Mouse (Mus musculus): ENCODE data around the gene Vps26c.

The Vps26c gene

DNA sequence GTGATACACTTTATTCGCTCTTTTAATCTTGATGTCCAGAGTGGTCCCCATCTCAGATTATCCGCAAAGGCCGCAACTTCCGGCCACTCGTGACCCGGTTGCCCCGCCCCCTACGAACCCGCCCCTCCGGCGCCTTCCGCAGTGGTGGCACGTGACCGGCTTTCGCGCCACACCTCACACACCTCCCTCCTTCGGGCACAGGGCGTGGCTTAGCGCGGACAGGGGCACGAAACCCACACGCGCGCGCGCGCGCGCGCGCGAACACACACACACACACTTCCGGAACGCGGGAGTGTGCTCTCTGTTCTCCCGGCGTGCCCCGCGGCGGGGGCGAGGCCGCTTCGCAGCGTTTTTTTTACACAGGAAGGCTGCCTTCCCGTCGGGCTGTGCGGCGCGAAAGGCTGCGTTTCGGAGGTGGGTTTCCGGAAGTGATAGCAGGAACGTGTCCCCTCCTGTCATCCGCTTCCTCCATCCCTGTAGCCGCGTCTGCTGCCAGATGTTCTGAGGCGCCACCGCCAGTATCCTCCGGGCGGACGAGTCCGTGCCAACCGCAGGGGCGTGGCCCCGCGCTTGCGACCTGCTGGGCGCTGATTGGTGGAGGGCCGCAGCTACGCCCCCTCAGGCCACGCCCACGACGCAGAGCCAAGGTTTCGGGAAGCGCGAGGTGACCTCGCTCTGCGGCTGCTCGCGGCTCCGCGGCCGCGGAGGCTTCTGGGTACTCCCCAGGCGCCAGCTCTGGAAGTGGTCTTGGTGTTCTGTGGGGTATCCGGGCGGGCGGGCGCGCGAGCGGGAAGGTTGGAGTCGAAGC is at the start of gene Vps26c:
Gene Vps26c, minus strand, starts transcription at position 487 of the 808 bp plus-strand sequence.
- DNase-seq (ENCODE audit: low spot score) = peak; percentile 95

DNA sequence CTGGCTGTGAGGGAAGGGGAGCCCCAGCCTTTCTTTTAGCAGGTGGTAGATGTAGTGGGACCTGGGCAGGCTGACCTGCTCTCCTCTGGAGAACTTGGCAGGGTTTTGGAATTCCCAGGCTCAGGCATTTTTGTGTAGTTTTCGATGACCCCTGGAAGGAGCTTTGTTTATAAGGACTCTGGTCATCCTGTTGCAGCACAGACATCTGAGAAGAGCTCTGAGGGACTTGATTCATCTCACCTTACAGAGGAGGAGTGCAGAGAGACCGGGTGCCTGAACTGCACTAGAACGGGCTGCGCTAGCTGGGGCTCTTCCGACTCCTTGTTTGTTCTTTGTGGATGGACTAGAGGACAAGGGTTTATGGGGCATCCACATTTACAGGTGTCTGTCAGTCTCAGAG is 49.1 kb upstream of the Vps26c start:
- DNase-seq (ENCODE audit: low spot score) = no peak

DNA sequence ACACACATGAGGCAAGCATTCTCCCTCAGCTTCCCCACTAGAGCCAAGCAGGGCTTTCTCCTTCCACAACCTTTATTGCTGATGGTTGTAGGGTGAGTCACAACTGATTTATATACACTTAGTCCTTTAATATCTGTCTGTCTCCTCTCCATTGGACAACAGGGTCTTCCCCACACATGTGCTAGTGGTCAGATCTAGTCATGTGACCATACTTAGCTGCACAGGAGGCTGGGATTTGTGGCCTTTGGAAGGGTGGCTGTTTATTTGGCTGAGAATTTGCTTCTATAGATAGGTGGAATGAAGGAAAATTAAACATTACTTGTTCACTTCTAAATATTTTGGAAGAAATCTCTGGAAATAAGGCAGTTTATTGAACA is 48.1 kb upstream of the Vps26c start:
- DNase-seq (ENCODE audit: low spot score) = no peak

DNA sequence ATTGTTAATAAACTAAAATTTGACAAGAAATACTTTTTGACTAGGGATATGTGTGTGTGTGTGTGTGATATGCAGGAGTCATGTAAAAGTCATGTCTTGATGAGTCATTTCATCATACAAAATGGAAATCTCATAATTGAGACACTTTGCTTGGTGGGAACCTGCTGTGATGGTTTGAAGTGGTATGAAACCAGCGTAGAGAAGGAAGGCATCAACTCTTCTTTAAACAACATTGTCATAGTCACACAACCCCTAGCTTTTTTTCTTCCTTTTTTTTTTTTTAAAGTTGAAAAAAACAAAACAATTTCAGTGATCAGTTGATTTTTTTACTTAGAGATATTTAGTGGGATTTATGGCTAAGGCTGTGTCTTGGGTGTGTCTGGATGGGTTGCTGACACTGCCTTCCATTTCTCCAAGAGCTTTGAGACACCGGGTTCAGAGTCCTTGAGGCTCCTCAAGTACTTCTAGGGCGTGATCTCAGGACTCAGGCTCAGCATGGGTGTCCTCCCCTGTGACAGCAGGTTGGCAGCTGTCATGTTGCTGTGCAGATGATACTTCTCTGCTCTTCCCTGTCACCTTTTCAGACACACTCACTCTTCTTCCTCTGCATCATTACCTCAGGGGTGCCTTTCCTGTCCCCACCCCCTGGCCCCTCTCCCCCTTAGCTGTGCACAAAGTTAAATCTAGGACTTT is 47.5 kb upstream of the Vps26c start:
- DNase-seq (ENCODE audit: low spot score) = no peak

DNA sequence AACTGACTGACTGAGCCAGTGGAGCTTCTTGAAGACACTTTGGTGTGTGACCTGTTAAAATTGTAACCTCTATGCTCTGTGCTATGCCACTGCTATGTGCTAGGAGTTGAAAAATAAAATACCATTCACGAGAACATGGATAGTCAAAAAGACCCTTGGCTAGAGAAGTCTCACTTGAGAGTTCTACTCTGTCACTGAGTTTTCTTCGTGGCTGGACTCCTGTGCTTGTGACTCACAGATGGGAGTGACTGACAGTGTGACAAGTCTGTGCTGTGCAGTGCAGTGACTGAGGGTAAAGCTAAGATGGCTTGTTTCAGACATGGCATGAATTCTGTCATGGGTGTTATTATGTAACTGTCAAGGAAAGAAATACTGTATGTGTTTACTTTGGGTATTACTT is 45.8 kb upstream of the Vps26c start:
- DNase-seq (ENCODE audit: low spot score) = no peak

DNA sequence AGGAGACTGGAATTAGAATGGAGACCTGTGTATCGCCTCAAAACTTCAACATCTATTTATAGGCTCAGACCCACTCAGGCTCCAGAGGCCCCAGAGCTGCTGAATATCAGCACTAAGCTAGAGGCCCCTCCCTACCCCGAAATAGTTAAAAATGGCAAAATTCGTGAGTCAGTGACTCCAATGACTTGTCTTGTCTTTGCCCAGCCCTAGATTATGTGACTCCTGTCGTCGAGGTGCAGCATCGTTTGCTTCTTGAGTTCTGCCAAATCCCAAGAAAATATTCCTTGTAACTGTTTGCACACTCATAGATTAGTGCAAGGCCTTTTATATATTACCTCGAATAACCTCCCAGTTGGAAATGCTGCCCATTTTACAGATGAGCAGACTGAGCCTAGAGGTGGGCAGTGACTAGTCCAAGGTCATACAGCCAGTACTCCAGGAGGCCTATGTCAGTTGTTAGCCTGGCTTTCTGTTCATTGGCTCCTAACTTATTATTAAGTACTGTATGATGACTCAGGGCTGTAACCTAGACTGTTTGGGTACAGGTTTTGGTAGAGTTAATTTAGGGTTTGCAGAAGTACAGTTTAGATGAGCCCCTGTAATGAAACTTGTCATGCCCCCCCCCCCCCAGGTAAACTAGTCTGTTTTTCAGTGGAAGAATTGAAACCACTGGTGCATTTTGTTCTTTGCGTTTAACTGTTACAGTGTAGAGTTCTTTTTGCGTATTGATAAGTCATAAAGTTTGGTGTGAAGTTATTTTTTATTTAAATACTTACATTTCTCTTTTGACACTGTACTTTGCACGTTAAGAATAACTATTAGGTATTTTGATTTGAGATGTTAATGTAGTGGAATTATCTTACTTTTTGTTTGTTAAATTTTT is 44.7 kb upstream of the Vps26c start:
- DNase-seq (ENCODE audit: low spot score) = peak; percentile 68

DNA sequence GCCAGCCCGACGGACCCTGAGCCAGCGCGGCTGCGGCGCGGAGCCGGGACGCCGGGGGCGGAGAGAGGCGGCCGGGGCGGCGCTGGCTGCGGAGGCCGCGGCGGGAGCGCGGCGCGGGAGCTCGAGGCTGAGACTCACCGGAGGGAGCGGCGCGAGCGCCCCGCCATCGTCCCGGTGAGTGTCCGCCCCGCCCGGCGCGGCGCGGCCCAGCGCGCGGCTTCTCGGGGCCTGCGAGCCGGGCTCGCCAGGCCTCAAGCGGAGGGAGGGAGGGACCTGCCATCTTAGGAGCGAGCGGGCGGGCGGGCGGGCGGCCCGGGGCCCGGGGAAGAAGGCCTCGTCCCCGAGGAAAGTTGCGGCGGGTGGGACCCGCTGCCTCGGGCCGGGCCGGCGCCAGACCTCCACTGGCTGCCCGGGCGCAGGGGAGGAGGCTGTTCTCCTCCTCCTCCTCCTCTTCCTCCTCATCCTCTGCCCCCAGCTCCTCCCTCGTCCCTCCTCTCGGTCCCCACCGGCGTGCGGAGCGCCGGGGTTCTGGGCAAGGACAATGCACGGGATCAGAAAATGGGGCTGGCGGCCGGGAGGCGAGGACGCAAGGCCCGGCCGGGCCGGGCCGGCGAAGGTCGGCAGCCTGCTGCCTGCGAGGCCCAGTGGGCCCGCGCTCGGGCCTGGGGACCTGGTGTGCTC is 43.9 kb upstream of the Vps26c start:
- DNase-seq (ENCODE audit: low spot score) = peak; percentile 44

DNA sequence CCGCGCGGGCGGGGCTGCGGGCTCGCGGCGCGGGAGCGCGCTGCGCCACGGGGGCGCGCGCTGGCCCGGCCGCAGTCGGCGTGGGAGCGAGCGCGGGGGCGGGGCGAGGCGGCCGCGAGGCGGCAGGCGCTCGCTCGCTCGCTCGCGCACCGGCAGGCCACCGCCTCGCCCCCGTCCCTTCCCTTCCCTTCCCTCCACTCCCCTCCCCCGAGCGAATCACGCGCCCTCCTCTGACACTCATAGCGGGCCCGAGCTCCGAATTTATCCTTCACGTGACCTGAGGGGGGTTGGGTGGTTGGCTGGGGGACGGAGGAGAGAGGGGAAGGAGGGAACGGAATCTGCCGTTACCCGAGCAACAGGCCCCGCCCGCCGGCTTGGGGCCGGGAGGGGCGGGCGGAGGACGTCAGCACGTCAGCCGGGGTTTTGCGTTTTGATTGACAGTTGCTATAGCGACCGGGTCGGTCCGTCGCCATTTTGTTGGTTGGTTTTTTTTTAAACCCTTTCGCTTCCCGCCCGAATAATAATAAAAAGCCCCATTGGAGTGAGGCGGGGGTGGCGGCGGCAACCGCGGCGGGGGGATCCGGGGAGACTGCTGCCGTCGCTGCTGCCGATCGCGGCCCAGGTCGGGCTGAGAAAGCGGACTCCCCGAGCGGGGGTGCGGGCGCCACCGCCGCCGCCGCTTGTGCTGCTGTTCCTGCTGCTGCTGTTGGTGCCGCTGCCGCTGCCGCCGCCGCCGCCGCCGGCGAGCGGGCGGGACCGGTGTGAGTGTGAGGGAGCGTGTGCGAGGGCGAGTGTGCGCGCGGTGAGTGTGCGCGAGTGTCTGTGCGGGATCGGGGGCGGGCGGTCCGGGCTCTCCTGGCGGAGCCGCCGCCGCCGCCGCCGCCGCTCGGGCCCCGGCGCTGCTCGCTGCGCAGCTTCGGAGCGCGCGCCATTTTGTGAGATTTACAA is 42.9 kb upstream of the Vps26c start, which contains the start of gene Dyrk1a:
Gene Dyrk1a, plus strand, starts transcription at position 782 of the 948 bp plus-strand sequence.
- peak; percentile 98 for DNase-seq (ENCODE audit: low spot score)

DNA sequence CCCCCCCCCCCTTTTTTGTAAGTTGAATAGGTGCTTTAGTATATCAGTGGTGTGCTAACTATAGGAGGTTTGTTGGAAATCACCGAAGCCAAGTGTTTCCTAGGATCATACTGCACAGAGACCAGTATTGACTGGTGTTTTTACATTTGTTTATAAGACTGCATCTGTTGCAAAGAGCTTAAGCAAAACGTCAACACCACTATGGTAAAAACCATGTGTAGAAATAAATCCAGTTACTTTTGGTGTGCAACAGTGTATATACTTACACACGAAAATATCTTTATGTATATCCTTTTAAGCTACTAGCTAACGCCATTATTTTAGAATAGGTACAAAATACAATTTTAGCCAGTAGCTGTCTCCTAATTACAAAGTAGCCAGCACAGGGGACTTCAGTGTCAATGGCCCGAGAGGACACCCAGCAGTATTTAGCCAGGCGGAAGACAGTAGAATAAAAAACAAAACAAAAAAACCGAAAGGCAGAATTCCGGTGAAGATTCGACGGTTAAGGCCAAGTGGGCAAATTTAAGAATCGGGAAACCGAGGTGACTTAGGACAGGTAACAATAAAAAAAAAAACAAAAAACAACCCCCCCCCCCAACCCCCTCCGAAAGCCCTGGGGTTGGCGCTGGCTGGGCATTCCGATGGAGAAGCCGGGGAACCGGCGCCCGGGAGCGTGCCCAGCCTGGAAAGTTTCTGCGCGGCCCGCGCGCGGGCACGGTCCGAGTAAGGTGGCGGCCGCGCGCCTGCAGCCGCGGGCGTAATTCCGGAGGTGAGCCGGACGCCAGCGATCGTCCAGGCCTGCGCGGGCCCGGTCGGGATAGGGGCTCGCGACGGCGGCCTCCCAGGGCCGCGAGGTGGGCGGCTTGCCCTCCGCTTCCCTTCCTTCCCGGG is 42.0 kb upstream of the Vps26c start:
- DNase-seq (ENCODE audit: low spot score) = peak; percentile 71

DNA sequence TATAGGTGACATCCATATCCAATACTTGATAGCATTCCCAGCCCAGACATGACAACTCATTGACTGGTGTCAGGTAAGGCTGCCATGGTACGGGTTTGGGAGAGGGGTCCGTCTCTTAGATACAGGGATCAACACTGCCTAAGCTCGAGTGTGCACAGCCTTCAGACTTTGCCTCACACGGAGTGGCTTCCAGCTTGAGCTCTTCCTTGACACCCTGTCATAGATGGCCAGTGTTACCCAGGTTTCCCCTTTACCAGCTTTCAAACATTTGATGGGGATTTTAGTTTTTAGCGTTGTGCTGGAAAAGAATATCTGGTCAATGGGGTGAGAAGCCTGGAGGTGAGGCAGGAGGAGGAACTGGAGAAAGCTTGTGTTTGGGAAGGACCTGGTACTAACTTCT is 41.1 kb upstream of the Vps26c start:
- DNase-seq (ENCODE audit: low spot score) = no peak

DNA sequence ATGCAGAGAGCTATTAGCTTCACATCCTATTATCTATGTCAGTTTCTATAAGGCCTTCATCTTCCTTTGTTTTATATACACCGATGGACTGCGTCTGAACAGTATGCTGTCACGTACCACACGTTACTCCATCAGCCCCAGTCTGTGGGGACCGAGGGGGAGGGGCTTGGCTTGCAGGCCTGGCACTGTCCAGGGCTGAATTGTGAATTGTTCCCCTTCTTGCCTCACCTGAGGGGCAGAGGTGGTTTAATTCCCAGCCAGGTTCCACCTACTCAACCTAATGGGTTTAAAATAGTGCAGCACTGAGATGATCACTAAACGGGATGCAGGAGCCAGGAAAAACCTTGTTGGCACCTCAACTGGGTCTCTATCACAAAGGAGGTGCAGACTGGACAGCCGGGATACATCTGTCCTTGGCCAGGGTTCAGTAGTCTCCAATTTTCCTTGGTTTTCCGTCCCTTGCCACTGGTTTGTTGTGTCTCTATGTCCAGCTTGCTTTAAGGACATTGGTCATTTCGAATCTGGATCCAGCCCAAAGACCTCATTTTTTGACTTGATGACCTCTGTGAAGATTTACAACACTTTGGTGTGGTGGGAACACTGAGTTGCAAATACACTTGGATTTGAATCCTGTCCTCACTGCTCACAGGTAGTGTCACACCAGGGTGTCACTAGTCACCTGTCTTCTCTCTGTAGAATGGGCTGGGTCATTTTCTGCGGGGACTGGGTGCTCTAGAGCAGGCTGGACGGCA is 40.4 kb upstream of the Vps26c start:
- no peak for DNase-seq (ENCODE audit: low spot score)

DNA sequence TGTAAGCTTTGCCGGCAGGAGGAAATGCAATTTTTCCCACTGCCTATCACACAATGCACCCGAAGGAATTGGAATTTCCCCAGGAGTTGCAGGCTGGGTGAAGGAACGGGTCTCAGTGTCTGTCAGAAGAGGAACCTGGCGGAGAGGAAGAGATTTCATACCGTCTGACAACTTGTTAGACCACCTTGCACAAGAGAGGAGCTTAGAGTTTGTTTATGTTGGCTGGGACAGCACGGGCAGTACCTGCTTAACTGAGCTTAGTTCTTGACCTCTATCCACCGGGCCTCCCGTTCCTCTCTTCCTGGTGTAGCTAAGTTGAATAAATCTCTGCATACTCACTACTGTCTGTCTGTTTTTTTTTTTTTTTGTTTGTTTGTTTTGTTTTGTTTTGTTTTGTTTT is 39.5 kb upstream of the Vps26c start:
- no peak for DNase-seq (ENCODE audit: low spot score)

DNA sequence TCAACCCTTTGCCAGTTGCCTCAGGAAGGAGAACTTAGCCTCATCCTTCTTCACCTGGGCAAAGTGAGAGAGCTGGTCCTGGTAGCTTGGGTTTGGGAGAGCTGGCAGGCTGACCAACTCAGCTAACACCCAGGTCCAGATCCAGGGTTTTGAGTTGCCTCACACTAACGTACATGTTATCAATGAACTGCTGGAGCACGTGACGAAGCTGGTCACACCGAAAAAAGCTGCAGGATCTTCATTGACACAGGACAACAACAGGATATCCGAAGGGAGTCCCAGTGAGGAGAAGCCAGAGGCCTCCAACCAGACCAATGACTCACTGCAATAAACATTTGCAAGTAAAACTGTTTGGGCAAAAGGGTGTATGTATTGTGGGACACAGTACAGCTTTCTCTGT is 34.0 kb upstream of the Vps26c start:
- DNase-seq (ENCODE audit: low spot score) = no peak

DNA sequence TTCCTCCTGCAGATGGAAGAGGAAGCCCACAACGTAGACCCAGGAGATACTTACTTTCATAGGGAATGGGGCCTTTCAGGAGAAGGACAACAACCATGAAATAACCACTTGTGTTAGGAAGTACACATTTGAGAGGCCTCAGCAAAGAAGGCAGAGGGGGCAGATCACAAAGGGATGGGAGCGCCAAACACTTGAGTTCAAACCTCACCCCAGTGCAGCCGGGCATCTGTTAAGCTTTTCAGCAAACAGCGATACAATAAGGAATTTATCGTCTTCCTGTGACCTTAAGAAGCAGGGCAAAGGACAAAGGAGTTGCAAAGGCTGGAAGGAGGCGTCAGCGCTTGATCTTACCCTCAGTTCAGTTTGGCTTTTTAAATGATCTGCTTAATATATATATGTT is 33.2 kb upstream of the Vps26c start:
- no peak for DNase-seq (ENCODE audit: low spot score)

DNA sequence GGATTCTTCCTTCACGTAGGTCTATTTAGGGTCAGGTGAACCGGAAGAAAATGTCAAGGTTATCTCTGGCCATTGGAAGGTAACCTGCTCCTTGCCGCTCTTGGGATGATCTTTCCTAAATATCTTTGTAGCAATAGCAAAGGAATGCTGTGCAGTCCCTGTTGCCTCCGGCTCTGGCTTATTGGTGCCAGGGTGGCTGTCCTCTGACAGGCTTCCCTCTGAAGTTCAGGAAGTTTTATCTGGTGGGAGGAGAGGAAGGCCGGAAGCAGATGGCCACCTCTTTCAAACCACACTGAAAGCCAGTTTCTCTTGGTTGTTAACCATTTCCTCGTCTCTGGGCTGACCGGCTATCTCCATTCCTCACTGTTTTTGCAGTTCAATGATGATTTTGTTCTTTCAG is 32.7 kb upstream of the Vps26c start:
- no peak for DNase-seq (ENCODE audit: low spot score)

DNA sequence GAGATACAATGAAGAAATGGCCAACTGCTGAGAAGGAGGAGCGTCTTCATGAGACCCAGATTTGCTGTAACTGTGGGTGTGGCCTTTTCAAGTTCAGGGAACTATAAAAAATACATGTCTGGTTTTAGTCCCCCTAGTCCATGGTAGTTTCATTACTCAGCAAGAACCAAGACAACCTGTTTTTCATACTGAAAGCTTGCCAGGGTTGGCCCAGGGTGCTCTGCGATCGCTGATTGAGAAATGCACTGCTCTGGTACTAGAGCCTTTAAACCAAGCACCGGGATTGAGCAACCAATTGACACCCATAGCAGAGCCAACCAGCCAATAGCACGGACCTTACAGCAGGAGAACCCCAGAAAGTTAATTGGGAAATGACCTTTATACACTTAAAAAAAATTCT is 29.6 kb upstream of the Vps26c start:
- no peak for DNase-seq (ENCODE audit: low spot score)

DNA sequence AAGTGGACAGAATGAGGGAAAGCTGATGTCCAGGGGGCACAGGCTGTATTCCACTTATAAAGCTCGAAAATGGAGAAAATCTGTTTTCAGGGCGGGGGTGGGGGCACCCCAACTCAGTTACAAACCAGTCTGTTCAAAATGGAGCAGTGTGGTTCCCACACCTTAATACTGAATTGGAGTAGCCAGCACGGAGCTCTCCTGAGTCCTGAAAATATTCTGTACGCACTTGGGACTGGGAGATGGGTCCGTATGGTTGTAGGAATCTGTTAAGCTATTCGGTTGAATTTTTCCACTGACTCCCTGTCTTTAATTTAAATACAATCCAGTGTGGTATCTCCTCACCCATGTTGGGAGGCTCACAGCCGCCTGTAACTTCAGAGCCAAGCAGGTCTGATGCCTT is 28.7 kb upstream of the Vps26c start:
- no peak for DNase-seq (ENCODE audit: low spot score)

DNA sequence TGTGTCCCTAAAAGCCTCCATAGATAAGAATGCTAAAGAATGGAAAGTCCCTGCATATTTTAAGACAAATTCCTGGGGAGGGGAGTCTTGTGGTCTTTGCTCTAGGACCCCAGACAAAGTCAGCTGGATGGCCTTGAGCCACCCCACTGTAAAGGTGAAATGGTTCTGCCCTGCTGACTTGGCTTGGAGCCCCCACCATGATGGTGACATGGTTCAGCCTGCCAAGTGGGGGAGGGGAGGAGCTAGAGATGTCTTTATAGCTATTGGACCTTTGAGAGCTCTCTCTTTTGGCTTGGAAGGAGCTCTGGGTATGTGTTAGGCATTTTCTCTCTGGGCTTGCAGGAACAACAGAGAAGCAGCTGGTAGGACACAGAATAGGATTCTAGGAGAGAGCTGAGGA is 25.3 kb upstream of the Vps26c start:
- DNase-seq (ENCODE audit: low spot score) = no peak

DNA sequence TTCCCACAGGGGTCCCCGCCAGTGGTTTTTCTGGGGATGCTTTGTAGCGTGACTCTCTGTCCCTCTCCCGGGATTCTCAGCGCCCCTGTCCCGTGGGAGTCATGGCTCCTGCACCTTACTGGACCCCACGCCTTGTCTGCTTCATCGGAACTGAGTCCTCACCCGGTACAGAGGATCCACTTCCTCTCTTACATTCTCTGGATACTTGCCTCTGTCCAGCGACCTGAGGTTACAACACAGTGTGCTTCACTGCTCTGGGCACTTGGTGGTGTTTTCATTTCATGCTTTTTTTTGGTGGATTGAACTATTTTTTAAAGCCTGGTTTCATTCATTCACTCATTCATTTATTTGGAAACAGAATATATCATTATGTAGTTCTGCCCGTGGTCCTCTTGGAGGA is 23.2 kb upstream of the Vps26c start:
- no peak for DNase-seq (ENCODE audit: low spot score)

All from c-Kit-positive CD71-positive TER-119-positive erythroid progenitor cells, embryonic 14.5 days (primary cell).